Mouse (Mus musculus) activated CD4-positive, CD25-positive, alpha-beta regulatory T cell, adult 4 months (primary cell): ENCODE results near the gene Col6a1. TPM values are rescaled to one million over a fixed set of nuclear protein-coding genes. Genes with fewer than 3 reads are reported as not detected.

Source experiments
- ATAC-seq: one replicate; pipeline ENCODE4 v1.8.0; 2017
- polyA plus RNA-seq, 2 experiments: library from polyadenylated mRNA; unstranded; fragments of 100-300 nt; shearing (Covaris generic); gene quantifications; one replicate each; pipeline ENCODE4 v1.2.1; 2017

The Col6a1 gene
- polyA plus RNA-seq, 2 experiments from 2014 or later = not detected

- no peak for ATAC-seq
These were observed 1.7 kb downstream of the Col6a1 start for GRCm38 (mm10) chr10:76724231-76724736.

DNA sequence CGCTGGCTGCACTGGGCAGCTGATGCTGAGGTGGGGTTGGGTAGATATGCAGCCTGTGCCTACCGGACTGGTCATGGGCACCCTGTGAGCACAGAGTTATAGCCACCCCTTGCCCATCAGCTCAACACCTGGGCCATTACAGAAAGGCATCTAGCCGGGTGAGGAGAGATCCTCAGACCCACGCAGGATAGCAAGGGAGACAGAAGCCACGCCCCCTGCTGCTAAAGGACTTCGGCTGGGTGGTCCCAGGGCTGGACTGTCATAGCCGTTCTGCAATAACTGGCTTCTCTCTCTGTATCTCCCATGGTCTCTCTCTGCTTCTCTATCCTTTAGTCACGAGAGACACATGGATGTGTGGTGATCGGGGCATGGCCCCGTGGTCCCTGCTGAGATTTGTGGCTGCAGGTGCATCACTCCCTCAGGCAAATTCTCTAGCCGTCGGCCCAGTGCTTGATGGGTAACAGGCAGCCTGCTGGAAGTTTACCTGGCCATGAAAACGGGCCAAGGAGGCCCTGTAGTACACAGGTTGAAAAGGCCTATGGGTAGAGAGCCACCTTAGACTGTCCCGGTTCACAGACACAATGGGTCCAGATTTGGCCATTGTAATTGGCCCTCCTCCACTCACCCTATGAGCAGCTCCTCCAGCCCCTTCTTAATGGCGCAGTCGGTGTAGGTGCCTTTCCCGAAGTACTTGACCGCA is 3.1 kb downstream of the Col6a1 start:
- no peak for ATAC-seq

DNA sequence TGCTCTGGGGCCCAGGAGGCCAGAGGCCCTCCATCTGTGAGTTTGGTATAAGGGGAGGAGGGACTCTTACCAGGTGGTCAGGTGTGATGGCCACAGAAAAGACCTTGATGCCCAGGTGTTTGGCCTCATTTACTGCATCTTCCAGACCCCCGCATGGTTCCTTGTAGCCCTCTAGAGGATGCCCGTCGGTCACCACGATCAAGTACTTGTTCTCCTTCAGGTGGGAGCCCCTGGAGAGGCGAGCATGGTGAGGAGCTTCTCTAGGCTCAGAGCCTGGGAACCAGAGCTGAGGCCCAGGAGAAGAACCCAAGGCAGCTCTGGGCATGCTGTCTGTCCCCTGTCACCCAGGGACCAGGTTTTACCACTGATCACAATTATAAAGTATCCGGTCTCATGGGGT is 4.2 kb downstream of the Col6a1 start:
- ATAC-seq = no peak

- ATAC-seq = no peak
These were observed 4.8 kb downstream of the Col6a1 start for GRCm38 (mm10) chr10:76721216-76721615.

GRCm38 (mm10) chr10:76717631-76718030 is 8.3 kb downstream of the Col6a1 start:
- ATAC-seq = no peak

- no peak for ATAC-seq
These were observed 8.9 kb downstream of the Col6a1 start for GRCm38 (mm10) chr10:76717026-76717425.

GRCm38 (mm10) chr10:76714303-76714702 is 11.7 kb downstream of the Col6a1 start:
- ATAC-seq = no peak

- no peak for ATAC-seq
These were observed 13.5 kb downstream of the Col6a1 start for GRCm38 (mm10) chr10:76712500-76712899.

DNA sequence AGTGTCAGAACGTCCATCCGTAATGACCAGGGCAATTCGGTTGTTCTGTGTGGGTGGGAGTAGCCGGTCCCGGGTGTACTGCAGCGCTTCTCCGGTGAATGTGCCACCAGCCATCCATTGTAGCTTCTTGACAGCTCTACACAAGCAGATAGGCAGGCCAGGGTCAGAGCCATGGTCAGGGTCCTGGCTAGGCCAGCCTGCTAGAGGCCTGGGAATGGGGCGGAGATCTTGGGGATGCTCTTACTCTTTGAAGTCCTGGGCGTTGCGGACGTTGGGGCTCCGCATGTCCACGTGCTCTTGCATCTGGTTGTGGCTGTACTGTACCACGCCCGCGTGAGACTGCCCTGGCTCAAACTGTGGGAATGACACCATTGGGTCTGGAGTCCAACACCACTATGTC is 14.6 kb downstream of the Col6a1 start:
- ATAC-seq = no peak

GRCm38 (mm10) chr10:76708465-76708864 is 17.5 kb downstream of the Col6a1 start:
- no peak for ATAC-seq

- ATAC-seq = no peak
These were observed 18.4 kb downstream of the Col6a1 start for GRCm38 (mm10) chr10:76707584-76707983.

GRCm38 (mm10) chr10:76707001-76707400 is 19.0 kb downstream of the Col6a1 start:
- ATAC-seq = no peak

DNA sequence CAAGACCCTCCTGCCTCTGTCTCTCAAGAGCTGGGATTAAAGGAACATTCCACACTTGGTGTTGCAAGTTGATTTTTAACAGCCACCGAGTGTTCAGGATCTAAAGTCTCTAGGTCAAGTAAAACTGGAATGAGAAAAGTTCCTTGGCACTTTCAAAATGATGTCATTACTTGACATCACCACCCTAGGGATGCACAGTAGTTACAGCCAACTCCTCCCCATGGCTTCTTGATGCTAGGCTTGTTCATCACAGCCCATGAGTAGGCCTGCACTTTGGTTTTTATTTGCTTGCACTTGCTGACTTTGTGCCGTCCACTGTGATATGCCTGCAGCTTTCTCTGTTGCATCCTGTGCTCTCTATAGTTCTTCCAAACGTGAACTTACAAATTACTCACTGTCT is 21.6 kb downstream of the Col6a1 start:
- no peak for ATAC-seq

GRCm38 (mm10) chr10:76701446-76701845 is 24.5 kb downstream of the Col6a1 start:
- ATAC-seq = no peak

GRCm38 (mm10) chr10:76699816-76700215 is 26.2 kb downstream of the Col6a1 start:
- no peak for ATAC-seq

- ATAC-seq = no peak
These were observed 30.6 kb downstream of the Col6a1 start for GRCm38 (mm10) chr10:76695283-76695885.

DNA sequence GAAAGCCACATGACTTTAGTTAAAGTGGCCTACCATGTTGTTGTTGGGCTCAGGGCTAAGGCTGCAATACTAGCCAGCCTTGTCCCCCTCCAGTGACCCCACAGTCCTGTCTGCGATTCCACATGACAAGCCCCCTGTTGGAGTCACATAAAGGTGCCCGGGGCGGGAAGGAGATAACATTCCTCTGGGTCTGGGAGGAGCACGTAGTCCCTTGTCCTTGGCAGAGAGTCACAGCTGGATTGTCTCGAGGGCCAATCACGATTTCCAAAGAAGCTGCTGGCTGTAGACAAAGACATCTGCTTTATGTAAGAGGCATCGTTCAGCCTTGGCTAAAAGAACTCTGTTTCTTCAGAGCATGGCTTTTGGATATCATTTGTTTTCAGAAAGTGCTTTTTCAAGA is 31.2 kb downstream of the Col6a1 start:
- ATAC-seq = no peak

DNA sequence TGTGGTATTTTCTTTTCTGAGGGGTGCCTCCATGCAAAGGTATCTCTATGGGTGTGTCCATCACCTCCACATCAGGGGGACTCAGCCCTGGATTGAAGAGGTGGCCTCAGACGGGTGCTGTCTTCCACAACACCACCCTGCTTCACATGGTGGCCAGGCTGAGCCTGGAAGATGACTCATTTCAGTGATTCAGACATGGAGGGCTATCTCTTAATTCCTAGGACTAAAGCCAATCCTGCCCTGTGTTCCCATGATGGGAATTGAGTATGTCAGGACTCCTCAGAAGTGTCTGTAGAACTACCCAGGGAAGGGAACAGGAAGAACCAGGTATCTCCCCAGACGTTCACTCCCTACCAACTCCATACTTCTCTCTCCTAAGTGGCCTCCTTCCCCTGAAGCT is 32.5 kb downstream of the Col6a1 start:
- no peak for ATAC-seq

- ATAC-seq = no peak
These were observed 40.4 kb downstream of the Col6a1 start for GRCm38 (mm10) chr10:76685451-76686017.

- ATAC-seq = no peak
These were observed 42.0 kb downstream of the Col6a1 start for GRCm38 (mm10) chr10:76683977-76684376.

DNA sequence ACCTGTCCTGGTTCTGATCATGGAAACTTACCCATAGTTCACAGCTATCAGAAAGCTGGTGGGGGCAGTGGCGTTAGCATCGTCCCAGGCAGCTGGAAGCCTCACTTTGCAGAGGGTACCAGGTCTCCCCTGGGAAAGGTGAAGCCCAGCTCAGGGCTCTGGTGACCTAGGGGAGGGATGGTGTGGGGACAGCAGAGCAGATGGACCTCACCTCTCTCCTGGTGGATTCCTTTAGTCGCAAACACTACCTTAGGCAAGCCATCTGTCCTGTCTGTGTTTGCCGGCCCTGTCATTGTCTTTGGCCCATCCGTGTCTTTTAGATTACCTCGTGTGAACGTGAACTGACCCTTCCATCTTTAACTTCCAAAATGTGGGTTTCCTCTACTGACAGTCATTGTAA is 42.5 kb downstream of the Col6a1 start:
- no peak for ATAC-seq

DNA sequence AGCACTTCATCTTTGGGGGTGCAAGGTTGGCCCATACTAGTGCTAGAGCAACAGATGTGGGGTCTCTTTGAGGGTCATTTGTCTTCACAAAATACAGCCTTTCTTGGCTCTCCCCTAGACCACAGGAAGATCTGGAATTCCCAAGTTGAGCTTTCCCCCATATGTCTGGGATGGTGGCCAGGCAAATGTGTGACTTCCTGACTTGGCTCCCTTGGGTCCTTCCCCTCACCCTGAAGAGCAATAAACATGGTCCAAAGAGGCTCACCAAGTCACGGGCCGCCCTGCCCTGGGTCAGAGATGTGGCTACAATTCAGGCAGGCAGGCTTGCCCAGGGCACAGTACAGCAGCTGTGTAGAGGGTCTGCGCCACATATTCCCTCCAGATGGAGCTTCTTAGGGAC is 44.1 kb downstream of the Col6a1 start:
- no peak for ATAC-seq

DNA sequence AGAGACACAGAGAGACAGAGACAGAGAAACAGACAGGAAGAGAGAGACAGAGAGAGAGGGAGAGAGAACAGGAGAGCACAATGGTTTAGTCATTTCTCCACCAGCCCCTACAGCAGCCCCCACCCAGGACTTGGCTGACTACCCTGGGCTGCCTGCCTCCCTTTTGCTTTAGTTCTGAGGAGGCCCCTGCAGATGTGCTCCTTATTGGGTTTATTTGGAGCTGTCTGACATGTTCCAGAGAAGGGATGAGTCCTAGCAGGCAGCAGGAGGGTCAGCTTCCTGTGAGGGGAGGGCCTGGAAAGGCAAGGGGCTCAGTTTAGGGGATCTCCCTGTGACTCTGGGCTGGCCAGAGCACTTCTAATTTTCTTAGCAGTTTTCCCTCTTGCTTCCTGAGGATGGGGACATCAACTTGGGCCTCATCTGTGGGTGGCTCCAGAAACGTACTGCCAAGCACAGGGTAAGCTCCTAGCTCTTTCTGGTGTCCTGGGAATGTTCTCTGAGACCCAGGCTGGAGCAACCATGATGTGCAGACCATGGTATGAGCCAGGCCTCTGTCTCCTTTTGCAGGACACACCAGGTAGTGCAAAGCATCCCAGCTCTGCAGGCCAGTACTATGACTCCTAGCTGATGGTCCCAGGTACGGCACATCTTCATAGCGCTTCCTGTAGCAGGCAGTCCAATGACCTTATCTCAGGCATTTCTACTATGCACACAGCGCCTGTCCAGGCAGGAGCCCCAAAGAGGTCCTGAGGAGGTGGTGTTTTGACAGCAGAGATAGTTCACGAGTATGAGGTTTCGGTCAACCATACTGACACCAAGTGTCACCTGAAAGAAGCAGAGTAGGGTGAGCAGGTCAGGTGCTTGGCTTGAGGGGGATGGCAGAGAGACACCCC is 45.0 kb downstream of the Col6a1 start:
- ATAC-seq = no peak
